Mouse (Mus musculus) heart, adult 2 months (tissue): ENCODE data around the gene Msi2. TPM values are rescaled to one million over a fixed set of nuclear protein-coding genes. Genes with fewer than 3 reads are reported as not detected.
A peak's percentile ranks its signal among the peaks of the same experiment; 100 is the strongest.

ENCODE experiments used
- DNase-seq, 2 experiments: peaks; one replicate each; pipeline ENCODE4 v3.0.0; 2021
- H3K27ac ChIP-seq: fragments of 200-600 bp; 2 replicates; pipeline ENCODE4 v1.8.1; 2022
- H3K27me3 ChIP-seq: fragments of 200-500 bp; 2 replicates; pipeline ENCODE4 v1.6.1; 2012; ENCODE audit warnings: mild to moderate bottlenecking, low read length, inconsistent platforms, mixed read lengths; ENCODE audit not compliant: control insufficient read depth, insufficient read depth
- H3K36me3 ChIP-seq: fragments of 200-500 bp; 2 replicates; pipeline ENCODE4 v1.6.1; 2012; ENCODE audit warnings: low read length, inconsistent platforms; ENCODE audit not compliant: control insufficient read depth, insufficient read depth
- H3K4me1 ChIP-seq: fragments of 200-500 bp; 2 replicates; pipeline ENCODE4 v1.6.1; 2011; ENCODE audit warnings: low read length; ENCODE audit not compliant: control insufficient read depth, insufficient read depth
- H3K4me3 ChIP-seq: fragments of 200-600 bp; 2 replicates; pipeline ENCODE4 v1.8.1; 2022
- H3K79me2 ChIP-seq: fragments of 200-500 bp; replicated peaks from 2 replicates; pipeline ENCODE4 v1.6.1; 2012; ENCODE audit warnings: mild to moderate bottlenecking, inconsistent platforms, low read length, moderate library complexity, mixed read lengths; ENCODE audit not compliant: control insufficient read depth, insufficient read depth
- H3K9ac ChIP-seq: fragments of 200-500 bp; 2 replicates; pipeline ENCODE4 v1.6.1; 2012; ENCODE audit warnings: low read depth, mild to moderate bottlenecking, control low read depth, inconsistent platforms, low read length, mixed read lengths
- CTCF ChIP-seq: fragments of 200-600 bp; IDR thresholded peaks from 2 replicates; pipeline ENCODE4 v1.8.1; 2022; ENCODE audit warnings: antibody characterized with exemption, mild to moderate bottlenecking, moderate library complexity
- EP300 ChIP-seq: fragments of 200-500 bp; IDR thresholded peaks from 2 replicates; pipeline ENCODE4 v1.6.1; 2011; ENCODE audit warnings: low read depth, low read length, control low read depth; ENCODE audit not compliant: insufficient read depth
- POLR2A ChIP-seq: fragments of 200-500 bp; IDR thresholded peaks from 2 replicates; pipeline ENCODE4 v1.6.1; 2011; ENCODE audit warnings: mild to moderate bottlenecking, low read depth, low read length, control low read depth; ENCODE audit not compliant: insufficient read depth
- WGBS: fragments of 180-500 bp; shearing (Covaris S2); methylation state at CpG from one replicate; pipeline ENCODE4 v1.1.7; 2018; 5-methylcytosine and 5-hydroxymethylcytosine counted together
- intact Hi-C: fragments of 180-260 bp; cut with DNase I; formaldehyde crosslinking; loops from one replicate; pipeline ENCODE4 v1.15.1; 2025
- polyA plus RNA-seq: library from polyadenylated mRNA; depleted of rRNA; stranded (reverse); fragments of >200 nt; gene quantifications from 2 replicates; pipeline ENCODE4 v1.2.3, GENCODE M21; 2012
- total RNA-seq, 2 experiments: library from RNA; stranded (reverse); gene quantifications; 2 replicates each; pipeline ENCODE4 v1.2.3; 2021

Msi2 gene
- total and polyA plus RNA-seq, 3 experiments, result 42.5 to 208 (median 176) TPM

GRCm38 (mm10) chr11:88585880-88586279 lies 132.4 kb downstream of the Msi2 start:
- H3K27me3 ChIP-seq, result no peaks in the 10 kb centered on the region
- intact Hi-C loops, result no loop called here
- TF ChIP-seq EP300, result no peak
- no peaks in the 10 kb centered on the region for H3K79me2 ChIP-seq
- no peak for DNase-seq
- no peak overlapping the region for H3K4me3 ChIP-seq
- H3K4me1 ChIP-seq, result peaks cover 25% of the 10 kb centered on the region
- H3K9ac ChIP-seq, result no peak overlapping the region
- WGBS, result 64% methylated on average over 2 of the region's 2 CpGs
- H3K36me3 ChIP-seq, result peaks cover 16% of the 10 kb centered on the region
- peak overlapping the region; percentile 30; the same call in 1 of the 2 replicates for H3K27ac ChIP-seq

- H3K27ac ChIP-seq, result peak overlapping the region; percentile 75
- no peak for DNase-seq
- H3K4me1 ChIP-seq, result peaks cover 25% of the 10 kb centered on the region
- intact Hi-C loops, result no loop called here
- TF ChIP-seq POLR2A, result no peak
- no peak for TF ChIP-seq EP300
- TF ChIP-seq CTCF, result no peak
- H3K79me2 ChIP-seq, result no peaks in the 10 kb centered on the region
- H3K27me3 ChIP-seq, result no peaks in the 10 kb centered on the region
- 0 out of 2 replicates have a peak overlapping the region, but pooled peaks have one; percentile 31 for H3K9ac ChIP-seq
- 31% methylated on average over 10 of the region's 10 CpGs for WGBS
- no peak overlapping the region for H3K4me3 ChIP-seq
- peaks cover 16% of the 10 kb centered on the region for H3K36me3 ChIP-seq
These were observed 133.1 kb downstream of the Msi2 start for GRCm38 (mm10) chr11:88585171-88585632.

- Histone ChIP-seq H3K36me3 (peaks cover 16% of the 10 kb centered on the region), H3K4me1 (peaks cover 24% of the 10 kb centered on the region), H3K27me3 (no peaks in the 10 kb centered on the region), H3K79me2 (no peaks in the 10 kb centered on the region), H3K27ac (peak overlapping the region; percentile 75), H3K9ac (peak overlapping the region; percentile 28; the same call in 1 of the 2 replicates), H3K4me3 (no peak overlapping the region)
- intact Hi-C loops, result no loop called here
- WGBS, result 15% methylated on average over 6 of the region's 6 CpGs
- no peak for TF ChIP-seq EP300
- TF ChIP-seq POLR2A, result no peak
- no peak for TF ChIP-seq CTCF
- no peak for DNase-seq
These were observed 134.4 kb downstream of the Msi2 start for GRCm38 (mm10) chr11:88583866-88584265.

GRCm38 (mm10) chr11:88583259-88583833 lies 135.0 kb downstream of the Msi2 start:
- Histone ChIP-seq H3K27me3 (no peaks in the 10 kb centered on the region), H3K4me3 (no peak overlapping the region), H3K36me3 (peaks cover 16% of the 10 kb centered on the region), H3K4me1 (peaks cover 24% of the 10 kb centered on the region), H3K9ac (0 out of 2 replicates have a peak overlapping the region, but pooled peaks have one; percentile 9), H3K27ac (peak overlapping the region; percentile 75), H3K79me2 (no peaks in the 10 kb centered on the region)
- 28% methylated on average over 8 of the region's 8 CpGs for WGBS
- TF ChIP-seq EP300 (no peak), POLR2A (no peak), CTCF (no peak)
- intact Hi-C loops, result no loop called here
- no peak for DNase-seq

GRCm38 (mm10) chr11:88582781-88583180 lies 135.5 kb downstream of the Msi2 start:
- TF ChIP-seq EP300, result no peak
- no peak for TF ChIP-seq CTCF
- no peak for TF ChIP-seq POLR2A
- peak in 1 of 2 experiments; percentile 29 for DNase-seq
- peak overlapping the region; percentile 75 for H3K27ac ChIP-seq
- H3K9ac ChIP-seq, result no peak overlapping the region; the same call in 1 of the 2 replicates
- no peaks in the 10 kb centered on the region for H3K79me2 ChIP-seq
- peaks cover 16% of the 10 kb centered on the region for H3K36me3 ChIP-seq
- intact Hi-C loops, result no loop called here
- H3K4me1 ChIP-seq, result peaks cover 24% of the 10 kb centered on the region
- 6% methylated on average over 7 of the region's 7 CpGs for WGBS
- H3K4me3 ChIP-seq, result peak overlapping the region; percentile 6; the same call in 1 of the 2 replicates
- no peaks in the 10 kb centered on the region for H3K27me3 ChIP-seq

- peak overlapping the region; percentile 6; the same call in 1 of the 2 replicates for H3K4me3 ChIP-seq
- no peaks in the 10 kb centered on the region for H3K79me2 ChIP-seq
- peak overlapping the region; percentile 28; the same call in 1 of the 2 replicates for H3K9ac ChIP-seq
- H3K4me1 ChIP-seq, result peaks cover 24% of the 10 kb centered on the region
- peaks cover 16% of the 10 kb centered on the region for H3K36me3 ChIP-seq
- peak; percentile 21 to 36 for DNase-seq
- no peaks in the 10 kb centered on the region for H3K27me3 ChIP-seq
- peak overlapping the region; percentile 75 for H3K27ac ChIP-seq
- TF ChIP-seq EP300 (no peak), CTCF (no peak), POLR2A (no peak)
- intact Hi-C loops, result no loop called here
- 36% methylated on average over 13 of the region's 13 CpGs for WGBS
These were observed 136.1 kb downstream of the Msi2 start for GRCm38 (mm10) chr11:88582021-88582707.
